Mouse (Mus musculus): ENCODE measurements around the gene 1110008P14Rik.

DNA sequence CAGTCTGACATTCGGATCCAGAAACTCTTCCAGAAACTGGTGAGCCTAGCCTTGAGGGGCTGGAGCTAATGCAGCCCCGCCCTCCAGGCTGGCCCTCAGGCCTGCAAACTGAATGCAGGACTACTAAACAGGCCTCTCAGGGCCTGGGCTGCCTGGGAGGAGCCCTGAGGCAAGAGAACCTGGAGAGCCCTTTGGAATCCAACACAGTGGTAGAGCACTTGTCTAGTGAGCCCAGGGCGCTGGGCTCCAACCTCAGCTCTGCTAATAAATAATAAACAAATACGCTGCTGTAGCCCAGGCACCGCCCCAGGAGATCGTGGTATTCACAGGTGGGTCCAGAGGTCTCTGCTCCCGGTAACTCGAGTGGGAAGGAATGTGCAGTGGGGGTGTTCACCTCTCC is 9.1 kb upstream of the 1110008P14Rik start:
- TF ChIP-seq POLR2A (IDR thresholded peaks at IDR 0.05; ENCODE audit: insufficient read depth, low read length) (no peak), CTCF (IDR thresholded peaks at IDR 0.05; ENCODE audit: low read depth, low read length) (no peak)

Measured in ES-Bruce4 (cell line).